Mouse (Mus musculus): ENCODE measurements around the gene Zdhhc1.

Zdhhc1 gene

GRCm38 (mm10) chr8:105476628-105477413 is 19.9 kb downstream of the Zdhhc1 start:
- DNase-seq (ENCODE audit: low read depth, low spot score): no peak

GRCm38 (mm10) chr8:105476161-105476560 is 20.5 kb downstream of the Zdhhc1 start:
- DNase-seq (ENCODE audit: low read depth, low spot score): no peak

GRCm38 (mm10) chr8:105475742-105476141 is 21.0 kb downstream of the Zdhhc1 start:
- no peak for DNase-seq (ENCODE audit: low read depth, low spot score)

- DNase-seq (ENCODE audit: low read depth, low spot score): no peak
Measured at GRCm38 (mm10) chr8:105475254-105475653, 21.4 kb downstream of the Zdhhc1 start.

- no peak for DNase-seq (ENCODE audit: low read depth, low spot score)
Measured at GRCm38 (mm10) chr8:105474680-105475079, 22.0 kb downstream of the Zdhhc1 start.

- no peak for DNase-seq (ENCODE audit: low read depth, low spot score)
Measured at GRCm38 (mm10) chr8:105473816-105474606, 22.7 kb downstream of the Zdhhc1 start.

- no peak for DNase-seq (ENCODE audit: low read depth, low spot score)
Measured at GRCm38 (mm10) chr8:105472983-105473382, 23.7 kb downstream of the Zdhhc1 start.

- no peak for DNase-seq (ENCODE audit: low read depth, low spot score)
Measured at GRCm38 (mm10) chr8:105472414-105472932, 24.2 kb downstream of the Zdhhc1 start.

- peak; percentile 32 for DNase-seq (ENCODE audit: low read depth, low spot score)
Measured at GRCm38 (mm10) chr8:105471314-105472015, 25.2 kb downstream of the Zdhhc1 start, which contains the start of gene Tppp3. Gene Tppp3, minus strand, starts transcription at chr8:105471526.

GRCm38 (mm10) chr8:105470681-105471313 is 25.9 kb downstream of the Zdhhc1 start:
- DNase-seq (ENCODE audit: low read depth, low spot score): peak; percentile 13

GRCm38 (mm10) chr8:105470262-105470661 is 26.4 kb downstream of the Zdhhc1 start:
- no peak for DNase-seq (ENCODE audit: low read depth, low spot score)

- DNase-seq (ENCODE audit: low read depth, low spot score): no peak
Measured at GRCm38 (mm10) chr8:105469816-105470215, 26.9 kb downstream of the Zdhhc1 start.

- no peak for DNase-seq (ENCODE audit: low read depth, low spot score)
Measured at GRCm38 (mm10) chr8:105469041-105469695, 27.5 kb downstream of the Zdhhc1 start.

GRCm38 (mm10) chr8:105468002-105468720 is 28.5 kb downstream of the Zdhhc1 start:
- DNase-seq (ENCODE audit: low read depth, low spot score): no peak

- DNase-seq (ENCODE audit: low read depth, low spot score): no peak
Measured at GRCm38 (mm10) chr8:105467396-105467985, 29.2 kb downstream of the Zdhhc1 start.

- no peak for DNase-seq (ENCODE audit: low read depth, low spot score)
Measured at GRCm38 (mm10) chr8:105466700-105467291, 29.9 kb downstream of the Zdhhc1 start.

- no peak for DNase-seq (ENCODE audit: low read depth, low spot score)
Measured at GRCm38 (mm10) chr8:105466246-105466645, 30.5 kb downstream of the Zdhhc1 start.

GRCm38 (mm10) chr8:105464595-105464994 is 32.1 kb downstream of the Zdhhc1 start:
- no peak for DNase-seq (ENCODE audit: low read depth, low spot score)

GRCm38 (mm10) chr8:105461085-105461803 is 35.5 kb downstream of the Zdhhc1 start:
- DNase-seq (ENCODE audit: low read depth, low spot score): no peak
